Mouse (Mus musculus) right cerebral cortex, adult 18-20 months (tissue): ENCODE measurements at regions not wholly inside any gene's neighbourhood (a gene's known extent, or its start where the extent isn't known, plus 50 kb on each side); places are given as distances from the start of the nearest gene placed in this dataset.
A peak's percentile ranks its signal among the peaks of the same experiment; 100 is the strongest.

Experiments used
- DNase-seq: peaks from one replicate; pipeline ENCODE4 v3.0.0; 2022; ENCODE audit warnings: mixed read lengths

DNA sequence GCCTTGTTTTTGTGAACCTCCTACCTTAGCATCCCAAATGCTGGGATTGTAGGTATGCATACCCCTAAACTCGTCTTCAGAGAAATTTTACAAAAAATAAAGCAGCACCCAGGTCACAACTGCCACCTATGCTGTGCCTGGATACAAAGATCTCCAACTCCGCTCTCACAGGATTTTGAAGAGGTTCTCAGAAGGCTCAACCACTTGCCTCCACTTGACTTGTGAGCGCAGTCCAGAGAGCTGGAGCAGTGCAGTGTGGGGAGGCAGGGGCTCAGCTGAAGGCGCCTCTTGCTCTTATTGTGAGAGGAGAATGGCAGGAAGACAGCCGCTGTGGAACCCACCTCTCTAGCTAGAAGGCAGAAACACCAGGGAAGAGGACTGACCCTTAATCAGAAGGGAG lies 182.9 kb downstream of the Rap2a start:
- no peak for DNase-seq

DNA sequence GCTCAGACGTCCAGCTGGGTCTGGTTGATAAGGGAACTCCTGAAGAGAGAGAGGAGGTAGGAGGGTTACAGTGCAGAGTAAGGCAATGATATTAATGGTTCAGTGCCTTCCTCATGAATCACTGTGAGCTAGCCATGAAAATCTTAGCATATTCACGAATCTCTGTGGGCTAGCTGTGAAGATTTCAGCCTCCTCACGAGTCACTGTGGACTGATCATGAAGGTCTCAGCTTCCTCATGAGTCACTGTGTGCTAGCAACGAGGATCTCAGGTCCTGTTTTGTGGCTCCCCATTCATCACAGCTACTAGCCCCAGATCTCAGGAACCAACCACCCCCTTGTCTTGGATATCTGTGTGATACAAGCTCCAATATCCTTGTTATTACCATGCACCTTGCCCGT lies 191.4 kb downstream of the Rap2a start:
- peak; percentile 38 for DNase-seq

DNA sequence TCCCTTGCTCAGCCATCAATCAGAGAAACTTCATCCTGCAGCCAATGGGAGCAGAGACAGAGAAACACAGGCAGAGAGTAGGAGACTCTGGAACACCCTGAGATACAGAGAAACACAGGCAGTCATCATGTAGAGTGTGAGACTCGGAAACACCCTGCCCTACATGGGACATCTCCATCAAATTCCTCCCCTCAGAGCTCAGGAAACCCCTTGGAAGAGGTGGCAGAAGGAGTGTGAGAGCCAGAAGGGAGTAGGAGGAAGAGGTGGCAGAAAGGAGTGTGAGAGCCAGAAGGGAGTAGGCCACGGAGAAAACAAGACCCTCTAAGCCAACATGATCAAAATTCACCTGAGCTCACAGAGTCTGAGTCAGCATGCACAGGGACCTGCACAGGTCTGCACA lies 197.5 kb downstream of the Rap2a start:
- peak; percentile 12 for DNase-seq

DNA sequence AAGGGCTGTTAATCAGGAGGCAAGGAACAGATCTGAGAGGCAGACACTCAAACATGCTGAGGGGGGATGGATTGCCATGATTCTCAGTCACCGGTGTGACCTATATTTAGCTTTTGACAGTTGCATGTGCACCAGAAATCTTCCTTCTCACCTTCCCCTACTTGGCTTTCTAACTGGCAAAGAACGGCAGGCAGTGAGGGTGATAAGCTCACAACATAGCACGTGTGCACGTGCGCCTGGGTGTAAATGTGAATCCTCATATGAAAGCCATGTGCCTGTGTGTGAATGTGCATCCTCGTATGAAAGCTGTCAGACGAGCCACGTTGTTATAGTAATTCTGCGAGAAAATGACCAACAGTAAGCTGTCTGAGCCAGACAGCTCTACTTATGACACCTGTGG lies 200.3 kb downstream of the Rap2a start:
- DNase-seq = peak; percentile 23

DNA sequence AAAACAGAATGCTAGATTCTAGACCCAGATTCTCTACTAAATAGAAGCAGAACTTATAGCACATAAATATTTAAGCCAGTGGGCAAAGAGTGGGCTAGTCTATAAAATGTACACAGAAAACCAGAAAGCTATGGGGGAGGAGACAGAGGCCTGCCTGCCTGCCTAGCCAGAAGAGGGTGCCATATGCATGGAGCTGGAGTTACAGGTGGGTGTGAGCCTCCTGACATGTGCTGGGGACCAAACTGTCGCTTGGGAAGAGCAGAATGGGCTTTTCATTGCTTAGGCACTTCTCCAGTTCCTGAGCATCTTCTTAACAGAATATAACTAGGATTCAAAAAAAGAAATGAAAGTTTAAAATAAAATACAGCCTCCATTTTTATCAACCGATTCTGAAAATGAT lies 200.8 kb downstream of the Rap2a start:
- DNase-seq = peak; percentile 28

DNA sequence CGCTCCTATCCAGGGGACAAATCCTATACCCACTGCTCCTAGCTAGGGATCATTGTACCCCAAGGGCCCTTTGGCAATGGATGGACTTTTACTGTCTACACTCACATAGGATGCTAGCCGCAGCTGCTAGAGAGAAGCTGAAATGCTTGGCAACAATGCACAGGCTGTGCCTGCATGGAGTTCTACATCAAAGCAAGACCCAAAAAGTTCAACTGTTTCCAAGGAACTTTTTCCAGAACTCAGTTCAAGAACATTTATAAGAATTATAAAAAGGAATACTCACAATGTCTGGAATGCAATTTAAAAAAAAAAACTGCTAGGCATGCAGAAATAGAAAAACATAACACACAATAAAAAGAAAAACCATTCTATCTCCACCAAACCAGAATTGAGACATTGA lies 202.0 kb downstream of the Rap2a start:
- DNase-seq = no peak

DNA sequence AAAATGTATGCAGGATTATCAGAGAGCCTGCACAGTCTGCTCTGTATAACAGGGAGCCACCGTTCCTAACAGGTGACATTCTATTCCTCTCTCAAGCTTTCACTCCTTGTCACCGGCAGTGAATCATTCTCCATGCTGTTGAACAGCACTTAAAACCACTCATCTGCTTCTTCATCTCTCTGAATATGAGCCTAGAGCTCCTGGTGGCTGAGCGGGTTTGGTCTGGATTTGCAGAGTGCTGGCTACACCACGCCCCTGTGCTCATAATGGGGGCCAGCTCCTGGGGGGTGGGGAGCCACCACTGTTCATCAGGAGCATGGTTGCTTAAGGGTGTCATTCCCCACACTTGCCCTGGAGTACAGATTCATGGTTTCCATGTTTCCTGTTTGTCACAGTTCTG lies 207.0 kb downstream of the Rap2a start:
- DNase-seq = no peak

DNA sequence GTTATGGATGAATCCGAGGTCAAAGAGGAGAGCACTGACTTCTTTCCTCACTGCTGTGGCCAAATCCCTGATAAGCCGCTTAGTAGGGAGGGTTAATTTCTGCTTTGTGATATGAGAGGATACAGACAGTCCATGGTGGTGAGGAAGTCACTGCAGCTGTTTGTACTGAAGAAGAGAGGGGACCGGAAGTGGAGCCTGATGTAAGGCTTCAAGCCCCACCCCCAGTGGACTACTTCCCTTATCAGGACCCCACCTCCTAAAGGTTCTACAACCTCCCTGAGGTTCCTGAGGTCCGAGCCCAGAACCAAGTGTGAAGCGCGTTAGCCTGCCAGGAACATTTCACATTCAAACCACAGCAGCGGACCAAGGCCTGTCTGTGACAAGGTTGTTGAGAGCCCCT lies 207.6 kb downstream of the Rap2a start:
- DNase-seq = no peak

DNA sequence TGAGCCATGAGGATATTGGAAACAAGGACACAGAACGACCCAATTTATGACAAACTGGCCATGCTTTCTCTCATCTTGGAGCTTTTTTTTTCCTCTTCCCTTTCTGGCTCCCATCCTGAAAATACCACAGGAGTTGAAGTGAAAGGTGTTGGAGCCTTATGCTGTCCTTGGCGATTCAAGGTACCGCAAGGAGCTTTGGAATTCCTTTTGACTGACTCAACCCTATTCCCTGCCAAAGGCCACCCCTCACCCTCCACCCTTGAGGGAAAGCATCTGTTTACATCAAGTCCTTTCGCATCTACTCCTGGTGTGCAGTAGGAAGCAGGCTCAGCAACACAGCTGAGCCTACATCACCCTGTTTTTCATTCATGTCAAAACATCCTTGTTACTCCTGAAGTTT lies 208.5 kb downstream of the Rap2a start:
- no peak for DNase-seq

DNA sequence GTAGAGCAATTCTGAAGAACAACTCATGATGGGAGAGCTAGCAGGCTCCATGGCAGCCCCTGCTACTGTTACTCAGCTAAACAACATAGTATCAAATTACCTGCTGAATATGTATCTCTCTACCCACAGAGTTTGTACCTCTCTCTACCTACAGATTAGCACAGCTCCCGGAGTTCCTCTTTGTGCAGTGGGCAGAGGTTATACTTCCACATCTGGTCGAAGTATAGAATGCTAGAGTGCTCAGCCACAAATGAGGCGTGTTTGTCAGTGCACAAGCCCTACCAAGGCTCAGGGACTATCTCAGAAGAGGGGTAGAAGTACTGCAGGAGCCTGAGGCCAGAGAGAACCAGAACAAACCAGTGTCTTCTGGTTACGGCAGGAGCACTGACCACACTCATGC lies 211.6 kb upstream of the Ipo5 start:
- no peak for DNase-seq

DNA sequence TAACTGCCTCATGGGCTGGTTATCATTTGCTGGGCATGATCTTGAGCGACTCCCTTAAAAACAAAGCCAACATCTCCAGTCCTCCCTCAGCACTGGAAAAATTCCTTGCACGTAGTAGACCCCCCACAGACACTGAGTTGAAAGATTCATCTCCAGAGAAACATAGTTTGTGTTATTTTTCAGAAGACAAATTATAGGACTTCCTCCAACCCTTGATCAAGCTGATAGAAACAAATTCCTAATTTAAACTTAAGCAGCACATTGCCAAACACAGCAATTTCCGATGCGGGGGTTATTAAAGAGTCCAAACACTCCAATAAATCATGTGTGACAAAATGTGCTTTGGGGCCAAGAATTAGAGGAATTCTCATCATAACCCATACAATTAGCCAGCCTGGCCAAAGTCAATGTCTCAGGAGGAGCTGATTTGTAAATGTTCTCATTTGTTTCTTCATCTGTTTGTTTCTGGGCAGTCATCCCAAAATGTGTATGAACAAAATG lies 205.7 kb upstream of the Ipo5 start:
- no peak for DNase-seq

DNA sequence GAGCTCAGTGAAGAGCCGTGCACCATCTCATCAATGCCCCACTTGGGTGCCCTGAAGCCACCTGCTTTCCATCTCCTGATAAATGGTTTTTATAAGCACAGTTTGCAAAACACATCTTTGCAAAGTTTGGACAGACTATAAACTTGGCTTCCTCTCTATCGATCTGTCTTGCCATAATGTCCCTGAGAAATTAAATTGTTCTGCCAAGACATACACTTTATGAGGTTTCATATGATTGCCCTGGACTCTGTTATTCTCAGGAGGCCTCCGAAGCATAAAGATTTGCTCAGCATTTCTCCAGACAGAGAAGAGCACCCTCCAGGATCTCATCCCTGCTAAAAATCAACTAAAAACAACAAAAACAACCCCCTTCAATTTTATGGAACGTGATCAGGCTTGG lies 200.2 kb upstream of the Ipo5 start:
- DNase-seq = no peak

DNA sequence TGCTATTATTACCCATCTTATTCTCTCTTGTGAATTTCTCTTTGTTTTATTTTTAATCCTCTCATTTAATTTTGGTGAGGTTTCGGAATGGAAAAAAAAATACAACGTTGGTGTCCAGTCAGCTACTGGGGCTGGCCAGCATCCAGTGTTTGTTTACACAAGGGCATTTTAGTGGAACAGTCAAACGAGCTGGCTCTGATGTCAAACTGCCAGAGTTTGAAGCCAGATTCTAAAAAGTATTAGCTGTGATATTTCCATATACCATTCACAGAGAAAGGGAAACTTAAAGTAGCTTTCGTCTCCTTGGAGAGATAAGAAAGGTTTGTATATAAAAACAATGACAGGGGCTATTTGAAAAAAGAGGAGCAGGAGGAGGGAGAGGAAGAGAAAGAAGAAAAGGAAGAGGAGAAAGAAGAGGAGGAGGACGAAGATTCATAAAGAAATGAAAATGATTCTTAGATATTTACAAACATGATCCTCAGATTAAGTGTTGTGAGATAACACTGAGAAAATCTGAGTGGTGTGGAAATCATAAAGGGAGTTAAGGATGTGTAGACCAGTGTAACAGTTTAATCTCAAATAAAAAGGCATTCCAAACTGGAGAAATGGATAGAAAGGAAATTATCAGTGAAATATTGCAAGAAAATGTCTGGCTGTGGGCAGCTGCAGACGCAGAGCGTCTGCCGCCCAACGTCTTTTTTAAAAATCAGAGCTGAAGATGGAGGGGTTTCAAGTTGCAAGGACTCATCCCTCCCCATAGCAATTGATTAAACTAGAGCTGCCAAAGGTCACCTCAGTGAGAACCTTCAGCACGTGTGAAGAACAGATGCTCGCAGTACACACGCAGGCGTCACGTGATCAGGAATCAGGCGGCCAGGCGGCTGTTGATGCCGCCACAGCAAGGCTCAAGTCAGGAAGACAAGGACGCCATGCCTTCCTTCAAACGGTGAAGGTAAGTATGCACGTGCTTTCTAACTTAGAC lies 190.3 kb upstream of the Ipo5 start:
- DNase-seq = no peak

DNA sequence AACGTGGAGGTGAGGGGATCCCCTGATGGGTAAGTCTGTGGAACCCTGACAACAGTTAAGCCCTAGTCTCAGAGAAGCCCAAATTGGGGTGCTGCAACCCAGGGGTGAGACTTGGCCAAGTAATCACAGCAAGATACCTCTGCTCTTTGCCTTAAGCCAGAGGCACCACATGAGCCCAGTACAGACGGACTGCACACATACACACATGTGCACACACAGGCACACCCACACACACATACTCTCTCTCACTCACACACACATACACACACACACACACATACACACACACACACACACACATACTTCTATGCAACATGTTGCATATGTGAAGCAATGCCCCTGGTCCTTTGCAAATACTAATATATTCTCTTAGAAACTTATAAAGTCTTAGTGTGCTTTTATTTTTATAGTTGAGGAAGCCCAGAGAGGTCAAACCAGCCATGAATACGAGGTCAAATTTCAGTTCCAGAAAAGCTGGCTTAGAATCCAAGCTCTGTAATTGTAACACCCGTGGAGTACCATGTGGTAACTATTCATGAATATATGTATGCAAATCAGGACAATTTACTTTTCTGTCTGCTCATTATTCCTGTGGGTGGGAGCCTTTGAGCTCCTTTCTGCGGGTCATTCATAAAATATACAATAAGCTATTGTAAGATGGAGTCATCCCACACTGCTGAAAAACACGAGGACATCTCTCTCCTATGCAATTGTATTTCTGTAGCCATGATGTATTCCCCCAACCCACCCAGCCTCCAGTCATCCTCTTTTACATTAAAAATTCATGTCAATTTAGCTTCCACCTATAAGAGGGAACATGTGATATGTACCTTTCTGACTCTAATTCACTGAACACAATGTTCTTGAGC lies 189.2 kb upstream of the Ipo5 start:
- DNase-seq = no peak

DNA sequence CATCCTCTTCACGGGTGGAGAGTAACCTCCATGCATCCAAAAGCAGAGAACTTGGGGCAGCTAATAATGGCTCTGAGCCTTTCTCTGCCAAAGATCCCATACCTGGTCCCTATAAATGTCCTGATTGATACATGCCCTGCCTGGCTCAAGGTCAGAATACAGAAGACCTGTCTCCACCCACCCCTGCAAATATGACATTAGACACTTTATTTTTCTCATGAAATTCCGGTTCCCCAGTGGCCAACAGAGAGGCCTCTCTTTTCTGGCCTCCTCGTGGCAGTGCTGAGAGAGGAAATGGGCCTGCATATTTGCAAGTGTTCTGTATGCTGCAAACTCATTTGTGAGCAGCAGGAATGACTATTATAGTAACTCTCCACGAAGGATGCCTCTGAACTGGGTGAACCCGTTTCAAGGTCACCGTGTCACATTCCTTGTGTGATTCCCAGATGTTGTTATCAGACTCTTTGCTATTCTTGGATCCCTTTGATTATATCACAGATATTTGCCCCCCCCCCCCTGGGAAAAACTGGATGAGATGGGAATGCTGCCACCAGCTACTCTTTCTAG lies 188.4 kb upstream of the Ipo5 start:
- no peak for DNase-seq

DNA sequence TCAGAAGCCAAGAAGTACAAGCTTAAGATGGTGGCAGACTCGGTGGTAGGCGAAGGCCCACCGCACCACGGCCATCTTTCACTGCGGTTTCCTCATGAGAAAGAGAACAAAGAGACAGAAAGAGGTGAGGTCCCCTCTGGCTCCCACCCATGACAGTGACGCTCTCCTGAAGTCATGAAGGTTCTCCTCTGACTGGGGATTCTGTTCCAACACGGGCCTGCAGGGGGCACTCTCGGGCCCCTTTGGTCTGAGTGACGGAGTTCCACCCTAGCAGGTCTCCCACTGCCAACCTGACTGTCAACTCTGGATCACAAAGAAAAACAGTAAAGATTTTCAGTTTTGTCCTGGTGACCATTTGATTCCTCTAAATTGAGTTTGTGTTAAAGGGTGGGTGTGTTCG lies 182.9 kb upstream of the Ipo5 start:
- DNase-seq = no peak

DNA sequence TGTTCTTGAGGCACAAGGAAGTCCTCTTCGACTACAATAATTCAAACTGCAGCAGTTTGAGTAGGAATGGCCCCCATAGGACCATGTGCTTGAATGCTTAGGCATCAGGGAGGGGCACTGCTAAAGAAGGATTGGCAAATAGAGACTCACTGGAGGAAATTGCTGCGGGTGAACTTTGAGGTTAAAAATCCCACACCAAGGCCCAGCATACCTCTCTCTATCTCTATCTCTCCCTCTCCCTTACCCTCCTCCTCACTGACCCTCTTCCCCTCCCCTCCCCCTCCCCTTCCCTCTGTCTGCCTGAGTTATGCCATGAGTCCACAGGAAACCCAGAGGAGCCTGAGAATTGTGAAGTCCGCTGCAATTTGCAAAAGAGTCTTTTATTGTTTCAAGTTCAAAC lies 180.8 kb upstream of the Ipo5 start:
- DNase-seq = no peak

DNA sequence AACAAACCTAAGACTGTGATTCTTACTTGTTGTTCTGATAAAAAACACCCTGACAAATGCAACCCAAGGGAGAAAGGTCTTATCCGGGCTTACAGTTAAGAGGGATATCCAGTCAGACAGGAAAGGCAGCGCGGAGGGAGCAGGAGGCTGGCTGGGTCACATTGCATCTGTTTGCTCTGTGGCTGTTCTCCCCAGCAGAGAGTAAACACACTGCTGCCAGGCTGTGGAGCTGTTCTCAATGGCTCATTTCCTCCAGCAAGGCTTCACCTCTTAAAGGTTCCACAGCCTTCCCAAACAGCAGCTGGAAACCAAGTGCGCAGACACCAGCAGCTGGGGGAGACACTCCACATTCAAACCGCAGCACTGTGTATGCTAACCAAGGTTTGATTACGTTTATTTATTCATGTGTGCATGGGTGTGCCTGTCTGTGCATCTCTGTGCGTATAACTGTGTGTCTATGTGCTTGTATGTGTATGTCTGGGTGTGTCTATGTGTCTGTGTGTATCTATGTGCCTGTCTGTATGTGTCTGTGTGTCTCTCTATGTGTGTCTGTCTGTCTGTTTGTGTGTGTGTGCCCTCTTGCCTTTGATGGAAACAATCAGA lies 179.2 kb upstream of the Ipo5 start:
- DNase-seq = no peak

DNA sequence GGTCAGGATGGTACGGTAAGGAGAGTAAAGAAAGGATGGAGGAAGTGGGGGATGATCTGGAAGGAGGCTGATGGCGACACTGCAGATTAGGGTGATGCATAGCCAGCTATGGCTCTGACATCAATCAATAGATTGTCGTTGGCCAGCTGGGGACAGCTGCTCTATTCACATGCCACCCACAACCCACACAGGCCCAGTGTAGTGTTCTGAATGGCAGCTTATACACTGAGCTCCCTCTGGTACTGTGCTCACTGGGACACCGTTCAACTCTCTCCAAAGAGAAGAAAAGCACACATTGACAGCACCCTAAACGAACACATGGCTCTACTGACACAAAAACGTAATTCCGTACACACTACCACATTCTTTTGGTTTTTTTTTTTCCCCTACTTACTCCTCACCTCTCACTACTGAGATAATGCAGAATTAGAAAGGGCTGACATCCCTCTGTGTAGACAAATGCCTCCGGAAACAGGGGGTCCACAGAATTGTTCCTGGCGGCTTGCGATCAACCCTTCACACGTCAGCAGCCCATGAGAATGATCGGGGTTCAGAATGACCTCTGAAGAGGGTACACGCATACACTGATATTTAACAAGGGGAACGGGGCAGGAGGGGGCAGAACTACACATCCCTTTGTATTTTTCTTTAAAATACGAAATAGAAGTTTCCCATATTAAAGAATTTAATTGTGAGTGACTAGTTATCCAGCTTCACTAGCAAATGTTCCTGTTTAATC lies 178.5 kb upstream of the Ipo5 start:
- DNase-seq = peak; percentile 17

DNA sequence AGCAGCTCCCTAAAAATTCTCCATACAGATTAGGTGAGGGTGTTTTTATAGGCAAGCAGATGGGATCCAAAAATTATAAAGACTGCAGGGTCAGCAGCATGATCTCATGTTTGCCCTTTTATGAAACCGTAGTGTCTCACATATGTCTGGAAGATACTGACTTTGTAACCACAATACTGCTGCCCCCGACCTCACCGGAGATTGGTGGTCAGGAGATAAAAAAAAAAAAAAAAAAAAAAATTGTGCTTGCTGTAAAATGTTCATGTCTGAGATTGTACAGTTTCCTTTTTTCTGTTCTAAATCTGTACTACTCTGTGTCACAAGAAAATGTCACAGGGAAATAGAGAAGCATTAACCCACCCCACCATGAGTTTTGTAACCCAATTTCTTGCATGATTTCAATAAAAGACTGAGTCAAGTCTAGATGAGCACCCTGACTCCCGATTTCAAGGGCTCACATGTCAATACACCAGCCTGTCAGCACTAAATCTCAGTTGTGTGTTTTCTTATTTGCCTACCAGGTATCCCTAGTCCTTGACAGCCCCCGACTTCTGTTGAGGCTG lies 169.5 kb upstream of the Ipo5 start:
- no peak for DNase-seq

DNA sequence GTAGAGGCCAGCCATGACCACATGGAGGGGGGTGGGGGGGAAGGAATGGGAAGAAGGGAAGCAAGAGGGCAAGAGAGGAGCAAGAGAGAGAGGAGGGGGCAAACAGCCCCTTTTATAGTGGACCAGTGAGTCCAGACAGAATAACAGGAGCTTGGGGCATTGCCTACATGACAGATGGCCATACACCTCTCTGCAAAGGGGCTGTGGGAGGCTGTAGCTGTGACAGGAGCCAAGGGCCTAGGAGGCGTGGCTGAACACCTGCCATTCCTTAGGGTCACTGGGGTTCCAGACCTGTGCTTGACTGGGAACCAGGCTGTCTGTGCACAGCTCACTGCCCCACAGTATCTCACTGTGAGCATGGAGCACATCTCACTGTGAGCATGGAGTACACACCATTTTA lies 157.0 kb upstream of the Ipo5 start:
- no peak for DNase-seq

DNA sequence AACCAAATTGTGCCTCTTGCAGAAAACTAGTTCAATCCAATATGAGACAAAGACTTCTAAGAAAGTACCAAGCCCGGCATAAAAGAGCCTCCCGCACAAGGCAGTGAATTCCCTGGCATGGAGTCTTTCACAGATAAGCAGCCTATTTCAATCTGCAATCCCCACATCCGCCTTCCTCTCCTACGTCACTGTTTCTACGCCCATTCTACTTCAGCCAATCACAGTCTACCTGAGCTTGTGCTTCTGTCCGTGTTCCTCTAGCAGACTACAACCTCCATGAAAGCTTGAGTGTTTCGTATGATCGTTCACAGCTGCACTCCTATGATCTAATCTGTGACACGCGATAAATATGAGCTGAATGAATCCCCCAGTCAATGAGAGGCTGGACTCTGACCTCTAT lies 155.6 kb upstream of the Ipo5 start:
- no peak for DNase-seq
